Mouse (Mus musculus): Measurements from ENCODE around the gene Mtnr1a.

- TF ChIP-seq CTCF (IDR thresholded peaks at IDR 0.05; ENCODE audit: insufficient read depth, low read length) = no peak
- no peak for TF ChIP-seq POLR2A (IDR thresholded peaks at IDR 0.05; ENCODE audit: borderline replicate concordance, extremely low read depth, low read depth, low read length)
These were observed 24.7 kb downstream of the Mtnr1a start for GRCm38 (mm10) chr8:45093599-45093998.

Measured in lung, adult 2 months (tissue).